Mouse (Mus musculus): ENCODE measurements around the gene Snx27. TPM values are rescaled to one million over a fixed set of nuclear protein-coding genes. Genes with fewer than 3 reads are reported as not detected.
A peak's percentile ranks its signal among the peaks of the same experiment; 100 is the strongest.

The Snx27 gene
- polyA plus RNA-seq, 1 experiment from 2014 or later: 33.6 TPM

DNA sequence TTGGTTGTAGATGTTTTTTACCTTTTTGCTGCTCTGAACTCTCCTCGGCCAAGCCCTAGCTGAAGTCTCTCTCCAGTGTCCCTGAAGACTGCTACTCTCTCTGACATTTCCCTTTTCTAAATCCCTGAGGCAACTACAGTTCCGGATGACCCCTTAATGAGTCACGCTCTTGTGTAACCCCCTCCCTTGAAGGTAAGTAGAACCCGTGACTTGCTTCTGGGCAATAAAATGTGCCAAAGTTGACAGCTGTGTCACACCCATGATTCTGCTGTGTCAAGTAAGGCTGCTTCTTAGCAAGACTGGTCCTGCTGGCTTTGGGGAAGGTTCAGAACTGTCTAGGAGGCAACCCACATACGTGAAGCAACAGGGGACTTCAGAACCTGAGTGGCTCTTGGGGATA is 5.4 kb upstream of the Snx27 start:
- DNase-seq (ENCODE audit: low spot score): no peak
- H3K36me3 ChIP-seq (ENCODE audit: control insufficient read depth, insufficient read depth, low read length): no peaks in the 10 kb centered on the region
- 55% methylated on average over 5 of the region's 5 CpGs for WGBS
- no peak overlapping the region for H3K27ac ChIP-seq (replicated peaks; ENCODE audit: low read depth, low read length)
- no peak overlapping the region for H3K4me3 ChIP-seq (ENCODE audit: low read depth, low read length)
- no peaks in the 10 kb centered on the region for H3K27me3 ChIP-seq (replicated peaks; ENCODE audit: control insufficient read depth, insufficient read depth, low read length)
- H3K4me1 ChIP-seq (ENCODE audit: control insufficient read depth, insufficient read depth, low read length): no peaks in the 10 kb centered on the region
- no peaks in the 10 kb centered on the region for H3K9me3 ChIP-seq (ENCODE audit: control insufficient read depth, low read length)
- no peak overlapping the region for H3K9ac ChIP-seq (ENCODE audit: low read depth, low read length)
- 0 out of 2 replicates have a peak, but pooled peaks have one; percentile 22 for ATAC-seq (ENCODE audit: low read depth)
- H3K4me2 ChIP-seq (ENCODE audit: low read depth, low read length): no peak overlapping the region

DNA sequence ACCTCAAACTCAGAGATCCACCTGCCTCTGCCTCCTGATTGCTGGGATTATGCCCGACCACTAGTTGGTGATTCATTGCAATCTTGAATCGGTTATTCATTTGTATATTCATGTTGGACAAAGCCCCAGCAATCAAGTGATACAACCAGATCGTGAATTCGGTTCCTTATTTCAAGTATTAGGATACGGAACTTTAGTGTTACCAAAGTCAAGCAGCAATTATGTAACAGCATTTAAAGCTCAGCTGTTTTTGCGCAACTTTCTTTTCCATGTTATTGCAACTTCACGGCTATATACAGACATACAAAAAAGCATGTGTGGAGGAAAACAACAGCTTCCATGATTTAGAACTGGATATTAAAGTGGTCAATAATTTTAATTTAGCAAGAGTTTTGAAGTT is 428 bp upstream of the Snx27 start:
- no peak for ATAC-seq (ENCODE audit: low read depth)
- H3K4me1 ChIP-seq (ENCODE audit: control insufficient read depth, insufficient read depth, low read length): peaks cover 19% of the 10 kb centered on the region
- H3K9me3 ChIP-seq (ENCODE audit: control insufficient read depth, low read length): no peaks in the 10 kb centered on the region
- H3K9ac ChIP-seq (ENCODE audit: low read depth, low read length): no peak overlapping the region
- no peak overlapping the region; the same call in 1 of the 2 replicates for H3K4me3 ChIP-seq (ENCODE audit: low read depth, low read length)
- WGBS: 70% methylated on average over 7 of the region's 7 CpGs
- no peaks in the 10 kb centered on the region for H3K36me3 ChIP-seq (ENCODE audit: control insufficient read depth, insufficient read depth, low read length)
- H3K4me2 ChIP-seq (ENCODE audit: low read depth, low read length): peak overlapping the region; percentile 84; the same call in 1 of the 2 replicates
- no peak overlapping the region for H3K27ac ChIP-seq (replicated peaks; ENCODE audit: low read depth, low read length)
- H3K27me3 ChIP-seq (replicated peaks; ENCODE audit: control insufficient read depth, insufficient read depth, low read length): 0 out of 2 replicates have a peak, but pooled peaks cover 3% of the 10 kb centered on the region
- DNase-seq (ENCODE audit: low spot score): no peak

DNA sequence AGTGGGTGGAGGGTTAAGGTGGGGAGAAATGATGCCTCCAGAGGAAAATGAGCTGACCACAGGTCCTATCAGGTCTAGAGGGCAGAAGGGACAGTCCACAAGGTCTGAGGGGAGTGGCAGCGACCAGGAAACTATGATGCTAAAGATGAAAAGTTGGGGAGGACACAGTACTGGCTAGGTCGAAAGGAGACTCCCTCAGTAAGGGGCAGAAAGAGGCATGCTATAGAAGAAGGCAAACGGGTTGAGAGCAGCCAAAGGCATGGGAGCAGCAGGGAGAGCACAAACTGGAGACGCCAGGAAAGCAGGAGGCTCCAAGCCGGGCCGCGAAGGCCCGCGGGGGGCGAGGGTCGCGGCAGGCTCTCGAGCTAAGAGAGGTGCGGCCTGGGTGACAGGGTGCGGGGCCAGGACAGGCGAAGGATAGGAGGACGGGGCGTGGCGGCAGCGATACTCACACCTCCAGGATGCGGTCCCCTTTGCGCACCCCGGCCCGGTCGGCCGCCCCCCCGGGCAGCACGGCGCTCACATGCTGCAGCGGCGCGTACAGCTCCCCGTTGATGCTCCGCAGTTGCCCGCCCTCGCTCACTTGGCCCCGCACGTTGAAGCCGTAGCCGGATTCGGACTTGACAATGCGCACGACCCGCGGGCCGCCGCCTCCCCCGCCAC is 592 bp downstream of the Snx27 start:
- DNase-seq (ENCODE audit: low spot score) (peak; percentile 54), ATAC-seq (ENCODE audit: low read depth) (peak; percentile 84)
- Histone ChIP-seq H3K36me3 (ENCODE audit: control insufficient read depth, insufficient read depth, low read length) (no peaks in the 10 kb centered on the region), H3K4me3 (ENCODE audit: low read depth, low read length) (peak overlapping the region; percentile 91), H3K27me3 (replicated peaks; ENCODE audit: control insufficient read depth, insufficient read depth, low read length) (0 out of 2 replicates have a peak, but pooled peaks cover 3% of the 10 kb centered on the region), H3K27ac (replicated peaks; ENCODE audit: low read depth, low read length) (peak overlapping the region; percentile 89), H3K4me2 (ENCODE audit: low read depth, low read length) (peak overlapping the region; percentile 84), H3K9ac (ENCODE audit: low read depth, low read length) (peak overlapping the region; percentile 89), H3K4me1 (ENCODE audit: control insufficient read depth, insufficient read depth, low read length) (peaks cover 19% of the 10 kb centered on the region), H3K9me3 (ENCODE audit: control insufficient read depth, low read length) (no peaks in the 10 kb centered on the region)
- WGBS: 1% methylated on average over 19 of the region's 48 CpGs

DNA sequence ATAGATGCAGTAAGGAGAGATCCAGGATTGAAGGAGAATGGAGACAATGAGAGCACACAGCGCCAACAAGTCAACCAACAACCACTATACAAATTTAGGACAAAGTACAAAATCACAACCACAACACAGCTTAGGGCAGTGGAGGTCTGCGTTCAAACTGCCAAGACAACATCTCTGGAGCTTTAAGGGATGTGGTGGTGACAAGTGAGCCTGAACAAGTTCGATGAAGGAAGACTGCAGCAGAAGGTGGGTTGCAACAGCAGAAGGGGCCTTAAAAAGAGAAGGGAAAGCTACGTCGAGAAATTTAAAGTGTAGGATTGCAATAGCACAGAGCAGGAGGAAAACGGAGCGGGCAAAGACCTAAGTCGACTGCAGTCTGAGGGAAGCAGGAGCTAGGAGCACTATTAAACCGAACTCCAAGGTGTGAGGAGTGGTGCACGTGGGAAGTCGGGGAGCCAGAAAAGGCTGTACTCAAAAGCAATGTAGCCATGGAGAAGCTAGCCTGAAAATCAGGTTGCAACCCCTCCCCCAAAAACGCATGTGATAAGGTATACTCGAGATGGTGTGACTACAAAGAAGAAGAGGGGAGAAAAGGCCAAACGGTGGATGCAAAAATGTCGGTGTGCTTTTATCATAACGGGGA is 1.3 kb downstream of the Snx27 start:
- DNase-seq (ENCODE audit: low spot score) (peak; percentile 34), ATAC-seq (ENCODE audit: low read depth) (no peak)
- H3K9ac ChIP-seq (ENCODE audit: low read depth, low read length): peak overlapping the region; percentile 89
- H3K27me3 ChIP-seq (replicated peaks; ENCODE audit: control insufficient read depth, insufficient read depth, low read length): 0 out of 2 replicates have a peak, but pooled peaks cover 3% of the 10 kb centered on the region
- no peaks in the 10 kb centered on the region for H3K9me3 ChIP-seq (ENCODE audit: control insufficient read depth, low read length)
- H3K4me1 ChIP-seq (ENCODE audit: control insufficient read depth, insufficient read depth, low read length): peaks cover 19% of the 10 kb centered on the region
- H3K4me2 ChIP-seq (ENCODE audit: low read depth, low read length): peak overlapping the region; percentile 84
- H3K36me3 ChIP-seq (ENCODE audit: control insufficient read depth, insufficient read depth, low read length): no peaks in the 10 kb centered on the region
- H3K4me3 ChIP-seq (ENCODE audit: low read depth, low read length): peak overlapping the region; percentile 91
- 3% methylated on average over 16 of the region's 16 CpGs for WGBS
- peak overlapping the region; percentile 89; the same call in 1 of the 2 replicates for H3K27ac ChIP-seq (replicated peaks; ENCODE audit: low read depth, low read length)

DNA sequence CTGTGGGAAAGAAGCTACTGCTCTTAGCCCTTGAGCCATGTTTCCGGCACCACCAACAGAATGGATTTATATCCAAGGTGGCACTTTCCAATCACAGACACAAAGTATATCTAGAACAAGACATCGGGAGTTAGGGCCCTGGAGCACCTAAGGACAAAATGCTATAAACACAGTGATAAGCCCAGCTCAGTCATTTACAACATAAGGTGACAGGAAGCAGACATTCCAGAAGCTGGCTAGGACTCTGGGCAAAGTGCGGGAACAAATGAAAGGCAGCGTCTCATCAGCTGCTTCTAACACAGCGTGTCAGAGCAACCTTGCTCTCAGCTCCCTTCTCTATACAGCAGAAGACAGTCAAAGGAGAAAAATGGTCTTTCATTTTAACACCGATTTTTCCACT is 8.0 kb downstream of the Snx27 start:
- no peaks in the 10 kb centered on the region for H3K9me3 ChIP-seq (ENCODE audit: control insufficient read depth, low read length)
- peaks cover 8% of the 10 kb centered on the region for H3K4me1 ChIP-seq (ENCODE audit: control insufficient read depth, insufficient read depth, low read length)
- H3K36me3 ChIP-seq (ENCODE audit: control insufficient read depth, insufficient read depth, low read length): no peaks in the 10 kb centered on the region
- no peaks in the 10 kb centered on the region for H3K27me3 ChIP-seq (replicated peaks; ENCODE audit: control insufficient read depth, insufficient read depth, low read length)
- DNase-seq (ENCODE audit: low spot score): no peak
- ATAC-seq (ENCODE audit: low read depth): no peak
- 82% methylated on average over 6 of the region's 6 CpGs for WGBS
- no peak overlapping the region for H3K27ac ChIP-seq (replicated peaks; ENCODE audit: low read depth, low read length)
- no peak overlapping the region for H3K9ac ChIP-seq (ENCODE audit: low read depth, low read length)
- no peak overlapping the region for H3K4me2 ChIP-seq (ENCODE audit: low read depth, low read length)
- no peak overlapping the region for H3K4me3 ChIP-seq (ENCODE audit: low read depth, low read length)

DNA sequence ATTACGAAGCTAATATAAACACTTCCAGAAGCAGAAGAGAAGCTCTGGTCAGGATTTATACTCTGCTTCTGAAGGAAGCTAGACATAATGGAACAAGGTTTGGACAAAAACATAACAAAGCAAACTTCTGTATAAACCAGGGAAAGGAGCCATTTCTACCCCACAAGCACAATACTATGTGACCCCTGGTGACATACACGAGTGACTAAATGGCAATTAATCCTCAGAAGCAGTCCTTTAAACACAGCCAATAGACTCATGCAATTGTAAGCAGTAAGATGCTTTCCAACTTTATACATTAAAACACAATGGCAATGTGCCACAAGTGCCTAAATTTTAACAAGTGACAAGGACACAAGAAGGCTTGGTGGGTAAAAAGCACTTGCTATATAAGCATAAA is 15.3 kb downstream of the Snx27 start:
- 58% methylated on average over 2 of the region's 2 CpGs for WGBS
- Histone ChIP-seq H3K27me3 (replicated peaks; ENCODE audit: control insufficient read depth, insufficient read depth, low read length) (no peaks in the 10 kb centered on the region), H3K27ac (replicated peaks; ENCODE audit: low read depth, low read length) (no peak overlapping the region), H3K9me3 (ENCODE audit: control insufficient read depth, low read length) (no peaks in the 10 kb centered on the region), H3K4me1 (ENCODE audit: control insufficient read depth, insufficient read depth, low read length) (peaks cover 4% of the 10 kb centered on the region), H3K36me3 (ENCODE audit: control insufficient read depth, insufficient read depth, low read length) (no peaks in the 10 kb centered on the region), H3K9ac (ENCODE audit: low read depth, low read length) (no peak overlapping the region), H3K4me2 (ENCODE audit: low read depth, low read length) (no peak overlapping the region), H3K4me3 (ENCODE audit: low read depth, low read length) (no peak overlapping the region)
- DNase-seq (ENCODE audit: low spot score) (no peak), ATAC-seq (ENCODE audit: low read depth) (no peak)

DNA sequence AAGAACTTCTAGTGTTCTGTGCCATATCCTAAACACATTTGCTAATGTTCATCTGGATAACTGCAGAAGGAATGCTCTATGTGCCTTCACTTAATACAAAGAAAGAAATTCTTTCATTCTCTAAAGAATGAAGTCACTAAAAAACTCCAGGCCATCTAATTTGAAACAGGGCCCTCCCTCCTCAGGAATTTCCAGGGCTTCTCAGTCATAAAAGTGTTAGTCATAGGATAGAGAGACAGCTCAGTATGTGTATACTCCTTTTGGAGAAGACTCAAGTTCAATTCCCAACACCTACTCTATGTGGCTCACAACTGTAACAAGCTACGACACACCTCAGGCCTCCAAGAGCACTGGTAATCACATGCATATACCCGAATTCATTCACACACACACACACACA is 17.0 kb downstream of the Snx27 start:
- Histone ChIP-seq H3K4me1 (ENCODE audit: control insufficient read depth, insufficient read depth, low read length) (peaks cover 4% of the 10 kb centered on the region), H3K4me2 (ENCODE audit: low read depth, low read length) (no peak overlapping the region), H3K36me3 (ENCODE audit: control insufficient read depth, insufficient read depth, low read length) (peaks cover 9% of the 10 kb centered on the region; the same call in 1 of the 2 replicates), H3K4me3 (ENCODE audit: low read depth, low read length) (no peak overlapping the region), H3K27me3 (replicated peaks; ENCODE audit: control insufficient read depth, insufficient read depth, low read length) (no peaks in the 10 kb centered on the region), H3K9me3 (ENCODE audit: control insufficient read depth, low read length) (no peaks in the 10 kb centered on the region), H3K9ac (ENCODE audit: low read depth, low read length) (no peak overlapping the region), H3K27ac (replicated peaks; ENCODE audit: low read depth, low read length) (peak overlapping the region; percentile 67)
- 70% methylated on average over 2 of the region's 2 CpGs for WGBS
- ATAC-seq (ENCODE audit: low read depth) (peak; percentile 47; the same call in 1 of the 2 replicates), DNase-seq (ENCODE audit: low spot score) (peak; percentile 67)

DNA sequence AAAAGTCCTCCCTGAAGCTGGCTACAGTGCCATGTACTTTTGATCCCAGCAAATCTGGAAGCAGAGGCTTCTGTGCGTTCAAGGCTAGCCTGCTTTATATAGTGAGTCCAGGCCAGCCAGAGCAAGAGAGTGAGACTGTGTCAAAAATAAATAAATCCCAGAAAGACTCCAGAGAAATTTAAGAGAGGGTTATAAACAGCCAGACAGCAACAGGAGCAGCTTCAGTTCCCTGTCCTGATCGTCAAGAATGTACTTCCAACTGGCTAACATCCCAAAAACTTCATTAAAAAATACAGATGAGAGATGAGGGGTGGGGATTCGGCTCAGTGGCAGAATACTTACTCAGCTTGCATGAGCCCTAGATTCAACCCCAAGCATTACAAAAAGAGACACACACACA is 17.4 kb downstream of the Snx27 start:
- 0 out of 2 replicates have a peak, but pooled peaks have one; percentile 18 for ATAC-seq (ENCODE audit: low read depth)
- peak; percentile 58 for DNase-seq (ENCODE audit: low spot score)
- peaks cover 4% of the 10 kb centered on the region for H3K4me1 ChIP-seq (ENCODE audit: control insufficient read depth, insufficient read depth, low read length)
- no peak overlapping the region for H3K9ac ChIP-seq (ENCODE audit: low read depth, low read length)
- no peak overlapping the region for H3K4me2 ChIP-seq (ENCODE audit: low read depth, low read length)
- no peaks in the 10 kb centered on the region for H3K9me3 ChIP-seq (ENCODE audit: control insufficient read depth, low read length)
- 20% methylated on average over 3 of the region's 3 CpGs for WGBS
- peaks cover 10% of the 10 kb centered on the region for H3K36me3 ChIP-seq (ENCODE audit: control insufficient read depth, insufficient read depth, low read length)
- no peak overlapping the region for H3K4me3 ChIP-seq (ENCODE audit: low read depth, low read length)
- H3K27me3 ChIP-seq (replicated peaks; ENCODE audit: control insufficient read depth, insufficient read depth, low read length): no peaks in the 10 kb centered on the region
- peak overlapping the region; percentile 67 for H3K27ac ChIP-seq (replicated peaks; ENCODE audit: low read depth, low read length)
